Mouse (Mus musculus) liver, adult 2 months (tissue): ENCODE measurements around the gene Pcgf3.

Experiments
- CTCF ChIP-seq: fragments of 200-500 bp; IDR thresholded peaks from 2 replicates; pipeline ENCODE4 v1.5.1; 2011; ENCODE audit warnings: low read depth, low read length, control low read depth
- POLR2A ChIP-seq: fragments of 200-500 bp; IDR thresholded peaks from 2 replicates; pipeline ENCODE4 v1.6.1; 2011; ENCODE audit warnings: low read length, control low read depth; ENCODE audit not compliant: insufficient read depth; ENCODE audit errors: extremely low read depth

GRCm38 (mm10) chr5:108469617-108470016 lies 8.6 kb downstream of the Pcgf3 start:
- TF ChIP-seq CTCF = no peak
- TF ChIP-seq POLR2A = no peak
